Mouse (Mus musculus) midbrain, embryonic 13.5 days (tissue): Measurements from ENCODE around the gene Susd1. TPM values are rescaled to one million over a fixed set of nuclear protein-coding genes. Genes with fewer than 3 reads are reported as not detected.

Experiments
- polyA plus RNA-seq: library from polyadenylated mRNA; unstranded; fragments of >200 nt; fragmentation: Nextera tagmentation; extraction: Ambion mirVana; gene quantifications from 2 replicates; pipeline ENCODE4 v1.2.1, GENCODE M21; 2015

Susd1 gene
- polyA plus RNA-seq, 1 experiment from 2014 or later: 1.4 TPM

Other genes with a start within 250 kb of the Susd1 start
- 16.4 and 18.2 TPM in 2 replicates for gene Ugcg, start 249.4 kb downstream of the Susd1 start, polyA plus RNA-seq
- gene Ptbp3, start 110.7 kb upstream of the Susd1 start, polyA plus RNA-seq: 18.5 and 20.3 TPM in 2 replicates
- 29.4 and 31.6 TPM in 2 replicates for gene Hsdl2, start 142.9 kb upstream of the Susd1 start, polyA plus RNA-seq
- gene E130308A19Rik, start 187.6 kb upstream of the Susd1 start, polyA plus RNA-seq: 58.4 and 62.6 TPM in 2 replicates